Mouse (Mus musculus) MEL (cell line): ENCODE measurements around the gene Xpa.

ENCODE experiments used
- BHLHE40 ChIP-seq: IDR thresholded peaks from 2 replicates; pipeline ENCODE4 v1.6.1; 2012; ENCODE audit warnings: low read depth, mild to moderate bottlenecking, inconsistent platforms, low read length, improper control_type of control experiment, borderline replicate concordance
- CTCF ChIP-seq, 3 experiments: IDR thresholded peaks in 2 of 3; conservative IDR thresholded peaks in 1 of 3; 2 replicates each; pipeline ENCODE4 v1.5.1; 2011 to 2012; ENCODE audit warnings: low read length in 3 of 3, low read depth in 2 of 3, mild to moderate bottlenecking in 2 of 3, improper control_type of control experiment in 1 of 3, inconsistent platforms in 1 of 3, mixed read lengths in 1 of 3, moderate library complexity in 1 of 3; ENCODE audit not compliant: control insufficient read depth in 1 of 3, insufficient read depth in 1 of 3, poor library complexity in 1 of 3, severe bottlenecking in 1 of 3
- ELF1 ChIP-seq: IDR thresholded peaks from 2 replicates; pipeline ENCODE4 v1.6.1; 2014; ENCODE audit warnings: low read depth, mild to moderate bottlenecking, inconsistent platforms, low read length, improper control_type of control experiment, moderate library complexity
- HCFC1 ChIP-seq: IDR thresholded peaks from 2 replicates; pipeline ENCODE4 v1.6.1; 2012; ENCODE audit warnings: low read depth, mild to moderate bottlenecking, inconsistent platforms, low read length, improper control_type of control experiment, moderate library complexity
- POLR2A ChIP-seq, 2 experiments: IDR thresholded peaks; 2 replicates each; pipeline ENCODE4 v1.6.1; 2011 to 2012; ENCODE audit warnings: low read length in 2 of 2, mild to moderate bottlenecking in 2 of 2, control low read depth in 1 of 2, improper control_type of control experiment in 1 of 2, low read depth in 1 of 2, moderate library complexity in 1 of 2; ENCODE audit not compliant: control insufficient read depth in 1 of 2, insufficient read depth in 1 of 2, poor library complexity in 1 of 2
- TCF12 ChIP-seq: IDR thresholded peaks from 2 replicates; pipeline ENCODE4 v1.6.1; 2014; ENCODE audit warnings: low read depth, mild to moderate bottlenecking, inconsistent platforms, low read length, improper control_type of control experiment, moderate library complexity

- TF ChIP-seq CTCF (IDR thresholded peaks at IDR 0.05 in 2 of 3, conservative IDR thresholded peaks at IDR 0.05 in 1 of 3; ENCODE audit: control insufficient read depth in 1 of 3, insufficient read depth in 1 of 3, low read depth in 2 of 3, low read length in 3 of 3, poor library complexity in 1 of 3, severe bottlenecking in 1 of 3) = no peak
- TF ChIP-seq ELF1 = no peak
- no peak for TF ChIP-seq BHLHE40
- TF ChIP-seq TCF12 = no peak
- no peak for TF ChIP-seq POLR2A (IDR thresholded peaks at IDR 0.05; ENCODE audit: control insufficient read depth in 1 of 2, insufficient read depth in 1 of 2, low read depth in 1 of 2, low read length in 2 of 2, poor library complexity in 1 of 2)
- TF ChIP-seq HCFC1 = no peak
These were observed 25.0 kb upstream of the Xpa start for GRCm38 (mm10) chr4:46221090-46221489.
